30 mouse cellular contexts compared by ENCODE assay signal in genomic region chr9:92865822-92866221, GRCm38 (mm10).
DNase-seq lines count a peak whose midpoint lies in the region; ATAC-seq and TF ChIP-seq lines count a peak whose summit lies in the region.
"Had no signal": no experiment of that assay in that cellular context is flagged by ENCODE, and none has a peak within 500 bp of the region (broad histone marks: within the 10 kb centered on the region; RNA-seq: fewer than 3 reads in every experiment).

No protein-coding gene starts in this region.

- H3K9ac ChIP-seq in lung, embryonic 14.5 days, result no peak overlapping the region
- H3K9ac ChIP-seq in stomach, embryonic 15.5 days, result no peak overlapping the region
- H3K9ac ChIP-seq: embryonic facial prominence, embryonic 15.5 days; heart, embryonic 15.5 days; hindbrain, embryonic 13.5 days; limb, embryonic 12.5 days; liver, embryonic 15.5 days had no signal

- H3K27ac ChIP-seq in lung, embryonic 14.5 days (ENCODE audit: low read depth), result no peak overlapping the region
- no peak overlapping the region for H3K27ac ChIP-seq in stomach, embryonic 15.5 days
- no peak overlapping the region for H3K27ac ChIP-seq in limb, embryonic 10.5 days
- H3K27ac ChIP-seq: embryonic facial prominence, embryonic 15.5 days; heart, embryonic 10.5 days; heart, embryonic 15.5 days; hindbrain, embryonic 13.5 days; kidney, postnatal 0 days; limb, embryonic 12.5 days; liver, embryonic 15.5 days had no signal

- WGBS in lung, embryonic 14.5 days, result 54% methylated on average over 6 of the region's 6 CpGs
- WGBS in large intestine, adult 2 months, result 30% methylated on average over 6 of the region's 6 CpGs
- WGBS in stomach, embryonic 15.5 days, result 62% methylated on average over 6 of the region's 6 CpGs
- WGBS in limb, embryonic 10.5 days, result 91% methylated on average over 6 of the region's 6 CpGs

- ATAC-seq in lung, embryonic 14.5 days (ENCODE audit: insufficient read depth), result peak; percentile 89
- ATAC-seq in stomach, embryonic 15.5 days (ENCODE audit: insufficient read depth, low FRiP score, low read depth), result peak; percentile 43; the same call in 1 of the 2 replicates
- ATAC-seq: forebrain, embryonic 14.5 days; Patski had no signal

- no peaks in the 10 kb centered on the region for H3K9me3 ChIP-seq in lung, embryonic 14.5 days (ENCODE audit: low read depth, low read length)
- H3K9me3 ChIP-seq in stomach, embryonic 15.5 days, result no peaks in the 10 kb centered on the region
- H3K9me3 ChIP-seq in limb, embryonic 10.5 days (replicated peaks), result no peaks in the 10 kb centered on the region
- H3K9me3 ChIP-seq: embryonic facial prominence, embryonic 15.5 days; heart, embryonic 10.5 days; heart, embryonic 15.5 days; hindbrain, embryonic 13.5 days; limb, embryonic 12.5 days; liver, embryonic 15.5 days had no signal

- no peak overlapping the region for H3K4me3 ChIP-seq in lung, embryonic 14.5 days (ENCODE audit: low read depth, low read length)
- no peak overlapping the region for H3K4me3 ChIP-seq in stomach, embryonic 15.5 days (replicated peaks)
- no peak overlapping the region for H3K4me3 ChIP-seq in limb, embryonic 10.5 days
- H3K4me3 ChIP-seq: embryonic facial prominence, embryonic 15.5 days; heart, embryonic 10.5 days; heart, embryonic 15.5 days; hindbrain, embryonic 13.5 days; limb, embryonic 12.5 days; liver, embryonic 15.5 days had no signal

- H3K4me2 ChIP-seq in lung, embryonic 14.5 days, result no peak overlapping the region
- H3K4me2 ChIP-seq in stomach, embryonic 15.5 days, result no peak overlapping the region
- H3K4me2 ChIP-seq: embryonic facial prominence, embryonic 15.5 days; heart, embryonic 15.5 days; hindbrain, embryonic 13.5 days; limb, embryonic 12.5 days; liver, embryonic 15.5 days had no signal

- peak; percentile 65 for DNase-seq in lung, embryonic 14.5 days
- no peak for DNase-seq in lung, postnatal 4 days
- peak; percentile 31 for DNase-seq in fat pad, adult 2 months (ENCODE audit: extremely low read depth, low read depth, low spot score)
- peak; percentile 3 for DNase-seq in large intestine, adult 2 months (ENCODE audit: low read depth, low spot score)
- no peak for DNase-seq in limb, embryonic 10.5 days (ENCODE audit: low spot score)
- DNase-seq in left cerebral cortex, adult 18-20 months (ENCODE audit: low spot score in 2 of 2), result no peak
- DNase-seq in heart, postnatal 4 days, result no peak
- DNase-seq: adrenal gland, postnatal 10 days; cerebellum, adult 11-12 months; cerebellum, adult 9-11 months; embryo, embryonic 11 days; gastrocnemius, postnatal 14 days; heart, adult 11 months; kidney, adult 8-10 months; kidney, postnatal 4 days; layer of hippocampus, adult 9-11 months; midbrain, embryonic 14.5 days; right cerebral cortex, postnatal 25 days; thymus, adult 2 months; thymus, postnatal 4 days had no signal

- no peaks in the 10 kb centered on the region for H3K27me3 ChIP-seq in lung, embryonic 14.5 days (ENCODE audit: insufficient read depth, low read length)
- no peaks in the 10 kb centered on the region for H3K27me3 ChIP-seq in stomach, embryonic 15.5 days (replicated peaks)
- no peaks in the 10 kb centered on the region for H3K27me3 ChIP-seq in limb, embryonic 10.5 days (ENCODE audit: low read depth, poor library complexity, severe bottlenecking)
- H3K27me3 ChIP-seq: embryonic facial prominence, embryonic 15.5 days; heart, embryonic 15.5 days; hindbrain, embryonic 13.5 days; limb, embryonic 12.5 days; liver, embryonic 15.5 days had no signal

- no peaks in the 10 kb centered on the region for H3K36me3 ChIP-seq in lung, embryonic 14.5 days (ENCODE audit: insufficient read depth)
- H3K36me3 ChIP-seq in stomach, embryonic 15.5 days, result no peaks in the 10 kb centered on the region
- no peaks in the 10 kb centered on the region for H3K36me3 ChIP-seq in limb, embryonic 10.5 days
- H3K36me3 ChIP-seq: embryonic facial prominence, embryonic 15.5 days; heart, embryonic 10.5 days; heart, embryonic 15.5 days; hindbrain, embryonic 13.5 days; limb, embryonic 12.5 days; liver, embryonic 15.5 days had no signal

- TF ChIP-seq CTCF in lung, embryonic 14.5 days (IDR thresholded peaks at IDR 0.05; ENCODE audit: low read depth), result no peak

- H3K4me1 ChIP-seq in lung, embryonic 14.5 days (ENCODE audit: insufficient read depth), result no peaks in the 10 kb centered on the region
- H3K4me1 ChIP-seq in stomach, embryonic 15.5 days, result no peaks in the 10 kb centered on the region
- H3K4me1 ChIP-seq in limb, embryonic 10.5 days, result no peaks in the 10 kb centered on the region
- H3K4me1 ChIP-seq: embryonic facial prominence, embryonic 15.5 days; heart, embryonic 10.5 days; heart, embryonic 15.5 days; hindbrain, embryonic 13.5 days; limb, embryonic 12.5 days; liver, embryonic 15.5 days had no signal

Comparison
In these comparisons a context has a peak if more than half of its experiments do, and no peak if none do; other contexts are left out.
1. DNase-seq: peak in lung, embryonic 14.5 days (single experiment), fat pad, adult 2 months (single experiment) and large intestine, adult 2 months (single experiment); none in lung, postnatal 4 days (0 of 2), limb, embryonic 10.5 days (single experiment), left cerebral cortex, adult 18-20 months (0 of 2) and heart, postnatal 4 days (single experiment).